Mouse (Mus musculus): ENCODE measurements around the gene Cela2a. TPM values are rescaled to one million over a fixed set of nuclear protein-coding genes. Genes with fewer than 3 reads are reported as not detected.

Cela2a gene
- polyA plus RNA-seq, 1 experiment from 2014 or later = not detected

GRCm38 (mm10) chr4:141861591-141862295, 35.8 kb upstream of the Cela2a start:
- no peak overlapping the region for H3K4me3 ChIP-seq (replicated peaks; ENCODE audit: low read length)
- no peak overlapping the region for H3K4me2 ChIP-seq (replicated peaks)
- peaks cover 34% of the 10 kb centered on the region for H3K36me3 ChIP-seq (replicated peaks; ENCODE audit: control insufficient read depth, insufficient read depth)
- H3K9ac ChIP-seq = no peak overlapping the region
- H3K9me3 ChIP-seq (ENCODE audit: control insufficient read depth, low read length) = no peaks in the 10 kb centered on the region
- WGBS = 93% methylated on average over 17 of the region's 17 CpGs
- H3K27me3 ChIP-seq (ENCODE audit: control insufficient read depth, insufficient read depth, low read length) = no peaks in the 10 kb centered on the region
- peaks cover 7% of the 10 kb centered on the region for H3K4me1 ChIP-seq (replicated peaks; ENCODE audit: control insufficient read depth, insufficient read depth, low read length)
- DNase-seq (ENCODE audit: low spot score) = no peak
- no peak for ATAC-seq (ENCODE audit: low FRiP score)
- no peak overlapping the region for H3K27ac ChIP-seq

GRCm38 (mm10) chr4:141860246-141860841, 34.4 kb upstream of the Cela2a start:
- no peak for ATAC-seq (ENCODE audit: low FRiP score)
- no peaks in the 10 kb centered on the region for H3K4me1 ChIP-seq (replicated peaks; ENCODE audit: control insufficient read depth, insufficient read depth, low read length)
- H3K9me3 ChIP-seq (ENCODE audit: control insufficient read depth, low read length) = no peaks in the 10 kb centered on the region
- H3K4me2 ChIP-seq (replicated peaks) = no peak overlapping the region
- 76% methylated on average over 19 of the region's 19 CpGs for WGBS
- no peaks in the 10 kb centered on the region for H3K27me3 ChIP-seq (ENCODE audit: control insufficient read depth, insufficient read depth, low read length)
- H3K27ac ChIP-seq = no peak overlapping the region
- peaks cover 34% of the 10 kb centered on the region for H3K36me3 ChIP-seq (replicated peaks; ENCODE audit: control insufficient read depth, insufficient read depth)
- H3K9ac ChIP-seq = no peak overlapping the region
- no peak for DNase-seq (ENCODE audit: low spot score)
- H3K4me3 ChIP-seq (replicated peaks; ENCODE audit: low read length) = no peak overlapping the region

GRCm38 (mm10) chr4:141859351-141859750, 33.4 kb upstream of the Cela2a start:
- Histone ChIP-seq H3K27ac (no peak overlapping the region), H3K9me3 (ENCODE audit: control insufficient read depth, low read length) (no peaks in the 10 kb centered on the region), H3K27me3 (ENCODE audit: control insufficient read depth, insufficient read depth, low read length) (no peaks in the 10 kb centered on the region), H3K4me1 (replicated peaks; ENCODE audit: control insufficient read depth, insufficient read depth, low read length) (no peaks in the 10 kb centered on the region), H3K4me2 (replicated peaks) (no peak overlapping the region), H3K4me3 (replicated peaks; ENCODE audit: low read length) (no peak overlapping the region), H3K36me3 (replicated peaks; ENCODE audit: control insufficient read depth, insufficient read depth) (peaks cover 34% of the 10 kb centered on the region), H3K9ac (no peak overlapping the region)
- 91% methylated on average over 14 of the region's 14 CpGs for WGBS
- DNase-seq (ENCODE audit: low spot score) (no peak), ATAC-seq (ENCODE audit: low FRiP score) (no peak)

GRCm38 (mm10) chr4:141858501-141858900, 32.5 kb upstream of the Cela2a start:
- DNase-seq (ENCODE audit: low spot score) = no peak
- WGBS = 88% methylated on average over 17 of the region's 20 CpGs

GRCm38 (mm10) chr4:141857422-141857930, 31.5 kb upstream of the Cela2a start:
- Histone ChIP-seq H3K4me3 (replicated peaks; ENCODE audit: low read length) (no peak overlapping the region), H3K9me3 (ENCODE audit: control insufficient read depth, low read length) (no peaks in the 10 kb centered on the region), H3K9ac (no peak overlapping the region; the same call in 1 of the 2 replicates), H3K36me3 (replicated peaks; ENCODE audit: control insufficient read depth, insufficient read depth) (peaks cover 34% of the 10 kb centered on the region), H3K27me3 (ENCODE audit: control insufficient read depth, insufficient read depth, low read length) (no peaks in the 10 kb centered on the region), H3K4me2 (replicated peaks) (no peak overlapping the region), H3K4me1 (replicated peaks; ENCODE audit: control insufficient read depth, insufficient read depth, low read length) (no peaks in the 10 kb centered on the region), H3K27ac (no peak overlapping the region)
- ATAC-seq (ENCODE audit: low FRiP score) = peak; percentile 78; the same call in 1 of the 2 replicates
- WGBS = 19% methylated on average over 10 of the region's 10 CpGs
- peak; percentile 92 for DNase-seq (ENCODE audit: low spot score)

More at GRCm38 (mm10) chr4:141858501-141858900, 32.5 kb upstream of the Cela2a start:
- Histone ChIP-seq H3K36me3 (replicated peaks; ENCODE audit: control insufficient read depth, insufficient read depth) (peaks cover 34% of the 10 kb centered on the region), H3K4me2 (replicated peaks) (no peak overlapping the region), H3K27ac (no peak overlapping the region), H3K9me3 (ENCODE audit: control insufficient read depth, low read length) (no peaks in the 10 kb centered on the region), H3K4me3 (replicated peaks; ENCODE audit: low read length) (no peak overlapping the region), H3K9ac (no peak overlapping the region), H3K27me3 (ENCODE audit: control insufficient read depth, insufficient read depth, low read length) (no peaks in the 10 kb centered on the region), H3K4me1 (replicated peaks; ENCODE audit: control insufficient read depth, insufficient read depth, low read length) (no peaks in the 10 kb centered on the region)
- no peak for ATAC-seq (ENCODE audit: low FRiP score)

- DNase-seq (ENCODE audit: low spot score) = peak; percentile 80
- H3K9me3 ChIP-seq (ENCODE audit: control insufficient read depth, low read length) = no peaks in the 10 kb centered on the region
- no peak overlapping the region for H3K4me3 ChIP-seq (replicated peaks; ENCODE audit: low read length)
- H3K36me3 ChIP-seq (replicated peaks; ENCODE audit: control insufficient read depth, insufficient read depth) = 0 out of 2 replicates have a peak, but pooled peaks cover 3% of the 10 kb centered on the region
- no peak overlapping the region for H3K27ac ChIP-seq
- no peak overlapping the region for H3K4me2 ChIP-seq (replicated peaks)
- ATAC-seq (ENCODE audit: low FRiP score) = no peak
- H3K9ac ChIP-seq = no peak overlapping the region
- no peaks in the 10 kb centered on the region for H3K27me3 ChIP-seq (ENCODE audit: control insufficient read depth, insufficient read depth, low read length)
- H3K4me1 ChIP-seq (replicated peaks; ENCODE audit: control insufficient read depth, insufficient read depth, low read length) = no peaks in the 10 kb centered on the region
- WGBS = 80% methylated on average over 9 of the region's 9 CpGs
Observed at GRCm38 (mm10) chr4:141853437-141853836, 27.5 kb upstream of the Cela2a start.

- ATAC-seq (ENCODE audit: low FRiP score) (no peak), DNase-seq (ENCODE audit: low spot score) (no peak)
- Histone ChIP-seq H3K4me1 (replicated peaks; ENCODE audit: control insufficient read depth, insufficient read depth, low read length) (no peaks in the 10 kb centered on the region), H3K4me2 (replicated peaks) (no peak within 1 kb of the TSS), H3K9ac (no peak within 1 kb of the TSS), H3K4me3 (replicated peaks; ENCODE audit: low read length) (no peak within 1 kb of the TSS), H3K27ac (no peak within 1 kb of the TSS), H3K9me3 (ENCODE audit: control insufficient read depth, low read length) (no peaks in the 10 kb centered on the region), H3K36me3 (replicated peaks; ENCODE audit: control insufficient read depth, insufficient read depth) (no peaks in the 10 kb centered on the region), H3K27me3 (ENCODE audit: control insufficient read depth, insufficient read depth, low read length) (no peaks in the 10 kb centered on the region)
- 88% methylated on average over 6 of the region's 6 CpGs for WGBS
Observed at GRCm38 (mm10) chr4:141845999-141846398, 20.0 kb upstream of the Cela2a start, which contains the start of gene Ctrc. Ctrc (minus strand) TSS chr4:141846359.

- Histone ChIP-seq H3K27ac (no peak overlapping the region), H3K4me2 (replicated peaks) (no peak overlapping the region), H3K27me3 (ENCODE audit: control insufficient read depth, insufficient read depth, low read length) (no peaks in the 10 kb centered on the region), H3K9ac (no peak overlapping the region), H3K9me3 (ENCODE audit: control insufficient read depth, low read length) (no peaks in the 10 kb centered on the region), H3K4me1 (replicated peaks; ENCODE audit: control insufficient read depth, insufficient read depth, low read length) (no peaks in the 10 kb centered on the region), H3K36me3 (replicated peaks; ENCODE audit: control insufficient read depth, insufficient read depth) (no peaks in the 10 kb centered on the region), H3K4me3 (replicated peaks; ENCODE audit: low read length) (no peak overlapping the region)
- ATAC-seq (ENCODE audit: low FRiP score) = no peak
- WGBS = 75% methylated on average over 5 of the region's 5 CpGs
- no peak for DNase-seq (ENCODE audit: low spot score)
Observed at GRCm38 (mm10) chr4:141834536-141835095, 8.7 kb upstream of the Cela2a start.

GRCm38 (mm10) chr4:141833911-141834310, 8.0 kb upstream of the Cela2a start:
- H3K4me3 ChIP-seq (replicated peaks; ENCODE audit: low read length) = no peak overlapping the region
- H3K9ac ChIP-seq = no peak overlapping the region
- no peak overlapping the region for H3K4me2 ChIP-seq (replicated peaks)
- no peaks in the 10 kb centered on the region for H3K36me3 ChIP-seq (replicated peaks; ENCODE audit: control insufficient read depth, insufficient read depth)
- H3K27ac ChIP-seq = no peak overlapping the region
- WGBS = 69% methylated on average over 1 of the region's 1 CpGs
- H3K9me3 ChIP-seq (ENCODE audit: control insufficient read depth, low read length) = no peaks in the 10 kb centered on the region
- ATAC-seq (ENCODE audit: low FRiP score) = no peak
- DNase-seq (ENCODE audit: low spot score) = no peak
- no peaks in the 10 kb centered on the region for H3K4me1 ChIP-seq (replicated peaks; ENCODE audit: control insufficient read depth, insufficient read depth, low read length)
- no peaks in the 10 kb centered on the region for H3K27me3 ChIP-seq (ENCODE audit: control insufficient read depth, insufficient read depth, low read length)

Data from hindbrain, embryonic 14.5 days (tissue).